Comparison of ENCODE assay signal across 15 mouse cellular contexts in the genomic region with DNA sequence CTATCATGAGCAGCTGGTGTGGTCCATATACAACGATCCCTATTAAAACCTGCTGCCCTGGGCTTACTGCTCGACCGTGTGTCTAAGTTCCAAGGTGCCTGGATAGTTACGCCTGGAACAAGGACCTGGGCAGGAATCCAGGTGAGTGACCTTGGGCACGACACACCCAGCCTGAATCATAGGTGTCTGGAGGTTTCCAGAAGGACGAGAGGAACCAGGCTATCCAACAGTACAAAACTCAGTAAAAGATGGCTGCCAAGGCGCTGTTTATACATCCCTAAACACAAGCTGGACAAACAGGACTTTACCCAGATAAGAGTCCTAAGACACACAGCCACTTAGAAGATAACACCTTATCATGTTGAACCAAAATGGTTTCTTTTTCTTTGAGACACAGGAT.
"Had no signal": no experiment of that assay in that cellular context is flagged by ENCODE, and none has a peak within 500 bp of the region (broad histone marks: within the 10 kb centered on the region; RNA-seq: fewer than 3 reads in every experiment).

No protein-coding gene starts in this region.

- H3K9ac ChIP-seq: liver, embryonic 13.5 days had no signal

- H3K9me3 ChIP-seq: liver, embryonic 13.5 days had no signal

- H3K4me2 ChIP-seq: liver, embryonic 13.5 days; midbrain, embryonic 11.5 days had no signal

- DNase-seq: kidney, adult 11 months; kidney, adult 9 months; kidney, postnatal 25 days; layer of hippocampus, postnatal 36 days; liver, embryonic 13.5 days; lung, adult 2 months; lung, postnatal 14 days; lung, postnatal 4 days; midbrain, embryonic 14.5 days; right cerebral cortex, adult 18-20 months; right cerebral cortex, postnatal 14 days; thymus, postnatal 36 days had no signal

- H3K4me3 ChIP-seq: left cerebral cortex, adult 2 months; liver, embryonic 13.5 days had no signal

- H3K27ac ChIP-seq: kidney, postnatal 0 days; left cerebral cortex, adult 2 months; liver, embryonic 13.5 days had no signal

- H3K4me1 ChIP-seq: liver, embryonic 13.5 days had no signal

- H3K36me3 ChIP-seq: liver, embryonic 13.5 days had no signal

- H3K27me3 ChIP-seq: liver, embryonic 13.5 days had no signal
